Mouse (Mus musculus) adrenal gland, postnatal 14 days (tissue): Measurements from ENCODE around the gene Akap6. TPM values are rescaled to one million over a fixed set of nuclear protein-coding genes. Genes with fewer than 3 reads are reported as not detected.

Source experiments
- DNase-seq: peaks from one replicate; pipeline ENCODE4 v3.0.0; 2021; ENCODE audit warnings: mixed read lengths
- total RNA-seq: library from RNA; stranded (reverse); gene quantifications from 2 replicates; pipeline ENCODE4 v1.2.3, GENCODE M21; 2021

Gene Akap6
- total RNA-seq, 1 experiment from 2014 or later, result 2.2 TPM

DNA sequence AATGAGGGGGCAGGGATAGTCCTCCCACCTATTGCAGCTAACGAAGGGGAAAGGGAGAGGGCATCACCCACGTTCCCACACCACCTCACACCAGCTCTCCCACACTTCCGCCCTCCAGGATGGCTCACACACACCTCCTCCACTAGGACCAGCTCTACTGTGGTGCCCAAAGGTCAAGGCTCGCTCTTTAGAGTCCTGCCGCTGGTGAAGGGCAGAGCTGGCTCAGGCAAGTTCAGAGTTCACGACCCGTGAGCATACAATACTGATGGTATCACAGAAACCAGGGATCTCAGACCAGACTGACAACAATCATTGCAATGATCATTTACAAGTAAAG is 149.3 kb downstream of the Akap6 start:
- no peak for DNase-seq

DNA sequence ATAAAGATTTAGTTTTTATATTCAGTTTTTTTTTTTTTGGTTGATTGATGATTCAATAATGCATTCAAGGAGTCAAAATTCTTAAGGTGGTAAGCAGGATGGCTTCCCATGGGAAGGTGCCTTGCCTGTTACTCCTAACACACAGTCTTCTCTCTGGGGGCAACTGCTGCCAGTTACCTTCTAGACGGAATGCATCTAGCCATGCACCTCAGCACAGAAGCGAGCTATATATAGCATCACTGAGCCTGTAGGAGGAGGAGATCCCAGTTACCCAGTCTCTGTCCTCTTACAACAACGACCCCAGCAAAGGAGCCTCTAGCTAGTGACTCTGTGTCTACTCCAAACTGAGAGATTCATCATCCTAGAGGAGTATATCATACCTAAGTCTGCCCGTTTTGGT is 150.1 kb downstream of the Akap6 start:
- DNase-seq, result no peak

DNA sequence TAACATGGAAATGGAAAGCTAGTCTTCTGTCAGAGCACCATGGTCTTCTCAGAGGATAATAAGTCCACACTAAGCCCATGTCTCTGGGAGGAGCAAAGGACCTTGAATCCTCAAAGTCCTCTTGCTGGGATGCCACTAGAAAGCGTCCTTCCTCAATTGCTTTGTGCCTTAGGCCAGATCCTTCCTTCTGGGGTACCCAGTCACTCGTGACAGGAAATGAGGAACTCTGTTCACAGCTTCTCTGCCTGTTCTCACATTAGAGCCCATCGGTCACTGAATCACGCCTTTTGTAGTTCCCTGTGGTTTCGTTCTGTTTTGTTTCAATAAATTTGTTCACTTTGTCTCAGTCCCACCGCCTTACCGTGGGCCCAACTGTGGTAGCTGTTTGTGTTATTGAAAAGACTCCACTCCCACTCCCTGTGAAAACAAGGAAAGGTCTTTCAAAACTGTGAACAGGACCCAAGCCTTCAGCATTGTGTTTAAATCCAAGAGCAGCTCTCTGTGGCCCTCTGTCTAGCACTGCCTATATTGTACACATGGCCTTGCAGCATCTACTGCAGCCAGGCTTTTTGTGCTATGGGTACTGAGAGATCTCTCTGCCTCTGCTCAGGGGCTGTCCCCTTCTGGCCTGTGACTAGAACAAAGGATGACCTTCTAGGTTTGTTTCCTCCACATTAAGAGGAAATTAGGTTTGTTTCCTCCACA is 151.3 kb downstream of the Akap6 start:
- no peak for DNase-seq

DNA sequence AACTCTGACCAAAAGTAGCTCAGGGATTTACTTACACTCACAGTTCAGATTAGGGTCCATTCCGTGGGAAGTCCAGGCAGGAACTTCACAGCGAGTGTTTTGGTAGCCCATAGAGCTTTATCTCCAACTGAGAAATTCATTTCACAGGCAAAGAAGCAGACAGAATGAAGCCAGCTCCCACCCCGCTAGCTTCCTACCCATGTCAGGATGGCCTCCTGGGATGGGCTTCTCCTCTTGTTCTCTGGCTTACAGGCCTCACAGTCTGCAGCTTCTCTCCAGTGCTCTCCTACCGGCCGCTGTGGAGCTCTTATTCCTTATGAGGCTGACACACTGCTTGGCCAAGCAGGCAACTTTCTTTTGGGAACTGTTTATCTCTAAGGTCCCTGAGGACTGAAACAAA is 152.0 kb downstream of the Akap6 start:
- no peak for DNase-seq

DNA sequence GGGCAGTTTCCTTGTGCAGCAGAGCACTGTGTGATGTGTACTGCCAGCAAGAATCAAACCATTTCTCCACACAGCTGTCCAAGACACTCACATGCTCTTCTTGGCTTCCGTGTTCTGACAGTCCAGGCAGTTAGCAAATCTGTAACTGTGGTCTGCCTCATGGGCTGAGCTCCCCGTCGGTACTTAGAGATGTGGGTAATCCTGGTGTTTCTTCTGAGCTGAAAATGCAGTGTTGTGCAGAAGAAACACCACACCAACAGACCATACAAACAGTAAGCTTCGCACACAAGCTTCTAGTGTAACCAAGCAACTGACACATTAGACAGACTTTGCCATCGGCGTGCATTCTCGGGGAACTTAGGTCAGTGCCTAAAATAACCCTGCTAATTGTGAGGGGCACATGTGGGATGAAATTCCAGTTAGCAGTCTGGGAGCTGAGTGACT is 155.1 kb downstream of the Akap6 start:
- DNase-seq, result no peak

DNA sequence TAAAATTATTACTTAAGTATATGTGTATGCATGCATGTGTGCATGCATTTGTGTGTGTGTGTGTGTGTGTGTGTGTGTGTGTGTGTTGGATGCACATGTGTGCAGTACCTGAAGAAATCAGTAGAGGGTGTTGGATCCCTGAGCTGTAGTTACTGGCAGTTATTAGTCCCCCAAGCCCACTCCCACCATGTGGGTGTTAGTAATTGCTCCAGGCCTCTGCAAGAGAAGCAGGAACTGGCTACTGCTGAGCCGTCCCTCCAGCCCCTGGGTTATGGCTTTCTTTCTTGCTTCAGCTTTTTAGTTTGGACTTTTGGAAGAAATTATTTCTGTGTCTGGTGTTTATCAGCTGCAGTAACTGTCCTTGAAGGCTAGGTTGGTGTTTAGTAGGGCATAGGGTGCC is 156.9 kb downstream of the Akap6 start:
- no peak for DNase-seq

DNA sequence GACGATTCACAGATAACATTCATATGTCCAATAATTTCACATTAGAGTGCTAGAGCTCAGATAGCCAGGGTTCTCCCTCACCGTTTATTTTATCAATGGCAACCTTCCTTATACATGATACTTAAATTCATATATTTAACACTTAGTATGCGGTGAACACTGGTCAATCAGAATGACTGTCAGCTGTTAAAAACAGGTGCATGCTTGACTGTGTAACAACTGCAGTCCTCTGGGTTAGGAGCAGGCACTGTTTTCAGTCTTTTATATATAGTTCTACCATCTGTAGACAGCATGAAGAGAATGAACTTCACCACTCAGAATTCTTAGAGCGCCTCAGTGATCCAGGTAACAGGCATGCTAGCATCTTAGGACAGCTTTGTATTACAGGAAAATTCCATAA is 158.1 kb downstream of the Akap6 start:
- no peak for DNase-seq

DNA sequence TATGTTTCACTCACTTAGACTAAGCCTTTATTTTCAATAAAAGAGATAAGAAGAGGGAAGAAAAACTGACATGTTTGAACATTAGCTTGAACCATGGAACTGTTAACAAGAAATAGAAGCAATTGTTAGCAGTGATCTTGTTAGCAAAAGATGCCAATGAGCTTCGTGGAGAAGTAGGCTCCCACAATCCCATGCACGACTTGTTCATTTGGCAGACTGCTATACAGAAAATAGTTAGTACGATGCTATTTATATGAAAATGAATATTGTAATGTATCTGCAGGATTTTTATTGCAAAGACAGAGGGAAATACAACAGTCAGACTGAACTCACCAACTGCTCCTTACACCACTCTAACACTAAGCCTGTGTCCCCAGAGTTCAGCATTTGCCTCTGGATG is 162.7 kb downstream of the Akap6 start:
- no peak for DNase-seq

DNA sequence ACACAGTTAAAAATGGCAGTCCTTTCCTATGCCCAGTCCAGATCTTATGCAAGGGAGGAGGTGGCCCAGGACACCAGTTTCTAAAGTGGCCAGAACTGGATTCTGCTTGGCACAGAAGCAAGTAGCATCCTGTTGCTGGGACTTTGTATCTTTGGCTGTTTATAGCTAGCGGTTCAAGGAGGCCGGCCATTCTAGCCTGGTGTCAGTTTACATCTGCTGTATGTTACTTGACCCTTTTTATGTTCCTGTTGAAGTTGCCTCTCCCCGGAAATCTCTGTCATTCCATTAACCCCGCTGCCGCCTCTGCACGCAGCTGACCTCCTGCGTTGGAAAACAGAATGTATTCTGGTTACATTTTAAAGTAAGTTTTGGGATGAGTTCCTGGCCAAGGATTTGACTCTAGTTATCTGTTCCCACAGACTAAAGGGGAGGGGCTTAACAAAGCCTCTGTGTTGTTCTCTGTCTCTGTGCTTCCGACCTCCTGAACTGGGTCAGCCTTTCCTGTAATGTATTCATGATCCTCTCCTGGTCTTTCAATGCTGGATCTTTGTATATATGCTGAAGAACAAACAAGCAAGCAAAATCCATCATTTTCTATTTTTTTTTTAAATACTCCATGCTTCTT is 168.9 kb downstream of the Akap6 start:
- peak; percentile 6 for DNase-seq

DNA sequence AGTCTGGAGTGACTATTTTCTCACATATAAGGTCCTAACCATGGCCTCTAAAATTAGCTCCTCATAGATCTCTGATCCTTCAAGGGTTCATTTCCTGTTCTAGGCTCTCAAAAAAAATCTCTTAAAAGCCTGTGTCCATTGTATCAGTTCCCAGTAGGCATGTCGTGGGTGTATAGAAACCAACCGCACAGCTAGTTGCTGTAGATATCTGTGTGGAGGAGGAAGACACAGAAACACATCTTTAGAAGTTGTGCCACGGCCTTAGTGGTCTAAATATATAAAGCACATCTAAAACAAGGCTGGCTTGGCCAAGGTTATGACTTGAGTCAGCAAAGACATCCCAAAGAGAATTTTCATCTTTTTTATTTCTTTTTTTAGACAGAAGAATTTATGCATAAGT is 172.4 kb downstream of the Akap6 start:
- no peak for DNase-seq

DNA sequence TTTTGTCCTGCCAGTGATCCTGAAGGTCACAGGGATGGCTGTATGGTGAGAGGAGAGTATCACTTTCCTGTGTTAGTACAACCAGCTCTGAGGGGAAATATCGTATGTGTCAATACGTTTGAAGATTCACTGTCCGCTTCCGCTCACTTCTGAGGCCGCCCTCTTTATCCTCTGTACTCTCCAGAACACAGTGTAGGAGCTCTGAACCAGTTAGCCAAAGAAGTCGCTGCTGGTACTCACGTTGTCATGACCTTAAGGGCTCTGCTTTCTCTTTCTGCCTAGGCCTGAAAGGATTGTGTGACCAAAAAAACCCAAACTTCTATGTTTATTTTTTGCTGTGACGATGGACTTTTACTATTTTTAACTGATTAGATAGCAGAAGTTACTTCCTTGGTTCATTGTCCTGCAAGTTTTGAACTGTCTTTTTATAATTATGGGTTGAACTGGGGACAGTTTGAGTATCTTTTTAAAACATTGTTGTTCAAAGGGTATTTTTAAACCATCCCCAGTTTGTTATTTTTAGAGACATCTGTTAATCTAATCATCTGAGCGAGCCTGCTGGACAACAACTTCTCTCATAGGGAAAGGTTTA is 175.2 kb downstream of the Akap6 start:
- DNase-seq, result no peak

DNA sequence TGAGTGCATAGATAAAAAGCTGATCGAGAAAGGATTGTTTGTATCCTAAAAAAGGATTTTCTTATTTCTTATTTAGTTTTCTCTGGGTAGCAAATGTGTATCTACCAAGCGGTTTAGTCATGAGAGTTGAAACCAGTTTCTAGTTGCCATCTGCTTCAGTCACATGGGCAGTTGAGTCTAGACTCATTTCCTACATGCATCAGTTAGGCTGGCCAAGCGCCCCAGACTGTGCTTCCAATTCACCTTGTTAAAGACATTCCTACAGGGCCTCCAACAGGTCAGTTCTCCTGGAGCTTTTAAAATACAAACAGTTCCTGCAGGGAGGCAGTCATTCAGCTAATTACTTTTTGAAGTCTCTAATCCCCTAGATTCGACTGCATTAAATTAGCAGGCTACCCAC is 176.9 kb downstream of the Akap6 start:
- DNase-seq, result no peak

DNA sequence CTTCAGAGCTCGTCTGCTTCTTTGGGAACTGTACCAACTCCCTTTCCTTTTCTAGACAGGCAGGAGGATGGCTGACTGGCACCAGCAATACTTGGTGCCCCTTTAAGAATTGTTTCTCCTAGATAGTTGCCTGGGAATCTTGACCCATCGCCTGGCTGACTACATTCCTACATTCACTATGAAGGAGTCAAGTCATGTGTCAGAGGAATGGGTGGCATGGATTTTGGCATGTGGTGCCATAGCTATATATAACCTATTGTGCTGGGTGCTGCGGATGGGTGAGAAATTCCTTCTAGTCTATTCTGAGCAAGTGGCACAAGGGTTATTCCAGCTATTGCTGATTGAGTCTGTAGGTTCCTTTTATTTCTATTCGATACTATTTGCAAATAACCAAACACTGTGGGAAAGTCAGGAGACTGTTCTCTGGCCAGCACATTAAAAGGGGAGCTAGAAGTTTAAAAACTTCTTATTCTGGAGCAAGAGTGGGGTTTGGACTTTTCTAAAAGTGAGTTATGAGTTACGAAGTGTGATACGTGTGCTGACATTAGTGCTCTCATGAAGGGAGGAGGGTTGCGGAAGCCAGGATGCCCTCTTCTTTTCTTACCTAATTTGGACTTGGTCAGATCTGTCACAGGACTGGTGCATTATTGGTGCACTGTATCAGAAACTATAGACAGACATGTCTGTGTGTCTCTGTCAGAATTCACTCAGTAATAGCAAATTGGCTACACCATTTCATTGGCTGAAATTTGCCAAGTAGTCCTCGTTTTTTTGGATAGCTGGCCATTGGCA is 178.0 kb downstream of the Akap6 start:
- DNase-seq, result no peak

DNA sequence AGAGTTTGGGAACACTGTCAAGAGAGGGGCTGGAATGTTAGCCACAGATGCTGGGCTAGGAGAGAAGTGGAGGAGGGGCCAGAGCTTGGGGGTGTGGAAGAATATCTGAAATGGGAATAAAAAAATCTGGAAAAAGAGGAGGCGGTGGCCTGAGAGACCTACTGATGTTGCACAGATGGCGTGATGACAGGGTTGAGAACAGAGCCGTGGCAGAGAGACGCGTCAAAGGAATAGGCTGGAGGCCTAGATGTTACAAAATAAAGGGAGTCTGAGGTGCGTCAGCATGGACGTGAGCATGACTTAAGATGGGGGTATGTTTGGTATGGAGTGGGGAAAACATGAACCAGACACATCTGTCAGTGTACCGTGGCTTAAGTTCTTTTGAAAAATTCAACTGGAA is 180.1 kb downstream of the Akap6 start:
- DNase-seq, result no peak

DNA sequence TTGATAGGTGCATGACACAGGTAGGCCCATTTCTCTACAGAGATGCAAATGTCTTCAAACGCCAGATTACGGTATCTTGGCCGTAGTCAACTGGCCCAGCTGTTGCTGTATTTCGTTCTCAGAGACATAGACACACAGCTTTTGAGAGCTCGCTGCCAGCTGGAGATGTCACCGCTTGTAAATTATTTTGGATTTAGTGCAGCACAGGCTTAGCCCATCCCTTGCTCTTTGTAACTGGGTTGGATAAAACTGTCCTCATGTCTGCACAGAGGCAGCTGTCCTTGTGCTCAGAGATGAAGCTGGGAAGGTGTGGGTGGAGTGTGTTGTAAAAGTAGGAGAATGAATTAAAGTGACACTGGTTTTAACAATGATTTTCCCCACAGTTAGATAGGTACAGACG is 193.3 kb downstream of the Akap6 start:
- DNase-seq, result no peak

DNA sequence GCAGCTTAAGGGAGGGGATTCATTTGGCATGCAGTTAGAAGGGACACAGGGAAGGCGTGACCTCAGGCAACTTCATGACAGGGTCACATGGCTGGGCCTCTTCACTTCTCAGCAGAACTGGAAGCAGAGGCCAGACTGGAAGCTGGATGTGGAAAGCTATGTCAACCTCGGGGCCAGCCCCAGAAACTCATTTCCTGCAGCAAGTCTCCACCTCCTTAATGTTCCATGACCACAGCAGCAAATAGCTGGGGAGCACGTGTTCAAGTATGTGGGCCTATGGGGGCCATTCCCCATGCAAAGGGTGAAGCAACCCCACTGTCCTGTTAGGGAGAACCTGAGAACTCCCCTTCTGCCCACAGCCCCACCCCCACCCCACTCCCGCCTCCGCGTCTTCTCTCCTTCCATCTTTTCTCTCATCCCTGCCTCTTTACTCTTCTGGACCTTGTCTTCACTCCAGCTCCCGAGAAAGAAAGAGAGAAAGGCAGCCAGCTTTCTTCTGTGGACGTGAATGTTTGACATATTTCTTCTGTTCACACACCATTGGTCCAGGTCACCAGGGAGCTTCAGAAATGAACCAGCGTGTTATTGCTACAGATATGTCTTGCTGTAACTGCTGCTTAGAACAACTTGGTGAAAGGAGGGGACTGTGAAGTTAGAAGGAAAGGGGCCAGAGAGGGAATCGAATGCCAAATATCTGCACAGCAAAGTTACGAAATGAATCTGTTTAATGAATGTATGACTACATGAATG is 194.6 kb downstream of the Akap6 start:
- no peak for DNase-seq

DNA sequence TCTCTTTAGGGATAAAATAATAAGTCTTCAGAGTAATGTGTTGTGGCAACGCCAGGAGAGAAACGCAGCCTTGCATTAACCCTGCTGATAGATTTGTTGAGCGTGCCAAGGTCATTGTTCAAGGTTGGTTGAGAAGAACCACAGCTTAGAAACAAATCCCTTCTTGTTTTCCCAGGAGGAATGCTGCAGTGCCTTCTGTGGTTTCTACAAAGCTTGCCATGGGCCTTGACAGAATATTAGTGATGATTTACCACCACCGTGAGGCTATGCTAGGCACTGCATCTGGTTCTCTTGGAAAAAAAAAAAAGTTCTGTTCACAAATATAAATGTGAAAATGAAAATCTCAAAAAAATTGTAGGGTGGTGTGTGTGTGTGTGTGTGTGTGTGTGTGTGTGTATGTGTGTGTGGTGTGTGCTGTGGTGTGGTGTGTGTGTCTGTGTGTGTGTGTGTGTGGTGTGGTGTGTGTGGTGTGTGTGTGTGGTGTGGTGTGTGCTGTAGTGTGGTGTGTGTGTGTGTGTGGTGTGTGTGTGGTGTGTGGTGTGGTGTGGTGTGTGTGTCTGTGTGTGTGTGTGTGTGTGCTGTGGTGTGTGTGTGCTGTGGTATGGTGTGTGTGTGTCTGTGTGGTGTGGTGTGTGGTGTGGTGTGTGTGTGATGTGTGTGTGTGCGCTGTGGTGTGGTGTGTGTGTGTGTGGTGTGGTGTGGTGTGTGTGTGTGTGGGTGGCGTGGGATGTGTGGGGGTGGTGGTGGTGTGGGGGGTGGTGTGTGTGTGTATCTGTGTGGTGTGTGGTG is 196.7 kb downstream of the Akap6 start:
- peak; percentile 71 for DNase-seq

DNA sequence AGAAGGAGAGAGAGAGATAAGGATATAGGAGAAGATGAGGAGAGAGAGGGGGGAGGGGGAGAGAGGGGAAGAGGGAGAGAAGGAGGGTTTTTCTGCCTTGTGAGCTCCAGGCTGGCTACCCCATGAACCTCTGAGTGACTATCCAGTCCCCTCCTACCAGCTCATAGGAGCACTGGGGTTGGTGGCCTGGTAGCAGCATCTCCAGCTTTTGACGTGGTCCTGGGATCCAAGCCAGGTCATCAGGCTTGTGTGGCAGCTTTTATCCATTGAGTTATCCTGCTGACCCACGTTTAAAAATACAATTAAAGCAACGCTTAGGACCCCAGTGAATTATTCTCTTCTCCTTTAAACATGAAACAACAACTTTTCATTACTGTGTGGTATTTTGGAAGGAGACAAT is 197.6 kb downstream of the Akap6 start:
- DNase-seq, result no peak

DNA sequence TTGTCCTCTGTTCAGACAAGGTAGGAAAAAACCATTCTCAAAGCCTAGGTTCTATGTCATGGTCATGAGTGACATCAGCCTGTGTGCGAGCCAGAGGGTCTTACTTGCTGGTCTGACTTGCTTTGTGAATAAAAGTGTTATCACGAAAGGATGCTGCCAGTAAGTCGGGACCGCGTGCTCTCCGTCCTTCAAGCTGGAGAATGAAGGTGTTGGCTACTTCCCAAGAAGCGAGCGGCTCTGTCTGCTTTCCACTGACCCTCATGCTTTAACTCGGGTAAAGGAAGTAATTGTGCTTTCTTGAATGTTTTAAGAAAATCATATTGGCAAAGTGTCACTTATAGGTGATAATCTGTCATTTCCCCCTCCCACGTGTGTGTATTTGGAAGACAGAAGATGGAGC is 198.9 kb downstream of the Akap6 start:
- peak; percentile 19 for DNase-seq

DNA sequence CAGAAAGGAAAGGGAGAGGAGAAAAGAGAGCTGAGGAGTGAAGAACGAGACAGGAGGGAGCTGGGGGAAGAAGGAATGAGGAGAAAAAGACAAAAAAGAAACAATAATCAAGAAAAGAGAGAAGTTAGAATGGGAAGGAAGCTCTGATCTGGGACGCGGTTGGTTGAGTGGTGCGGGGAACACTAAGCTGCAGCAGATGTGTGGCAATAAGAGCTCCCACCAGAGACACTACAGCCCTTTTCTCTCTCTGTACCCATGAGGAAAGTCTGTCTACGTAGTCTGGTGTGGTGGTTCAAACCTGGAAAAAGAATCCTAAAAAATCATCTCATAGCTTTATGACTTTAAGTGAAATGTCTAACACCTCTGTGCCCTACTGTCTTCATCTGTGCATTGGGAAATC is 204.9 kb downstream of the Akap6 start:
- no peak for DNase-seq

DNA sequence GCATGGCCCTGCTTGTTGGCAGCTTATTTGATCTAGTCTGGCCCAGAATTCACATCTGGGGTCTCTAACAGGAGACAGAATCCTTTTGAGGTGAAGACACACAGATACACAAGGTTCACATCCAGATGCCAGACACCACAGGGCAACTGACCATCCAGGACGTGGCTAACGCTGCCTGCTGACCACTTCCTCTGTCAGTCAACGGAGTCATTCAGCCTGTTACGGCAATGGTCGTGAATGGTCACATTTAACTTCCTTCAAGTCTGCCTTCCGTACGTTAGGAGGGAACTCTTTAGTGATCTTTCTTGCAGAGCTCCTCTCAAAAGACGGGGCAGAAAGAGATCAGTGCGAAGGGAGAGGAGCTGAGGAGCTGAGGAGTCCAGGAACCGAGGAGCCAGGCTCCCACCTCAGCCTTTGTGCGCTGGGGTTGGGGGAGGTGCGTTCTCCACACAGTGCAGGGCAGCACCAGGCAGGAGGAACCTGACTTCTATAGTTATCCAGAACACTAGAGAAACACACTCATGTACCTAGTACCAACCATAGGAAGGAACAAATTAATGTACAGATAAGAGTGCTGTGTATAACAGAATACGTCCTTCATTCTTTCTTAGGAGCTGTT is 209.4 kb downstream of the Akap6 start:
- DNase-seq, result no peak
